Mouse (Mus musculus) hindlimb bud, embryonic 11.5 days (tissue): Measurements from ENCODE around the gene Bcas2.
"Not testable (repeated sequence)": the region's sequence is repeated elsewhere in the genome, so short reads cannot be mapped to it uniquely, and the experiment has no call there.

ENCODE experiments used
- DNase-seq: peaks from one replicate; pipeline ENCODE4 v3.0.0-alpha.2; 2012; ENCODE audit warnings: low read depth, low spot score; ENCODE audit errors: extremely low spot score

The Bcas2 gene

DNA sequence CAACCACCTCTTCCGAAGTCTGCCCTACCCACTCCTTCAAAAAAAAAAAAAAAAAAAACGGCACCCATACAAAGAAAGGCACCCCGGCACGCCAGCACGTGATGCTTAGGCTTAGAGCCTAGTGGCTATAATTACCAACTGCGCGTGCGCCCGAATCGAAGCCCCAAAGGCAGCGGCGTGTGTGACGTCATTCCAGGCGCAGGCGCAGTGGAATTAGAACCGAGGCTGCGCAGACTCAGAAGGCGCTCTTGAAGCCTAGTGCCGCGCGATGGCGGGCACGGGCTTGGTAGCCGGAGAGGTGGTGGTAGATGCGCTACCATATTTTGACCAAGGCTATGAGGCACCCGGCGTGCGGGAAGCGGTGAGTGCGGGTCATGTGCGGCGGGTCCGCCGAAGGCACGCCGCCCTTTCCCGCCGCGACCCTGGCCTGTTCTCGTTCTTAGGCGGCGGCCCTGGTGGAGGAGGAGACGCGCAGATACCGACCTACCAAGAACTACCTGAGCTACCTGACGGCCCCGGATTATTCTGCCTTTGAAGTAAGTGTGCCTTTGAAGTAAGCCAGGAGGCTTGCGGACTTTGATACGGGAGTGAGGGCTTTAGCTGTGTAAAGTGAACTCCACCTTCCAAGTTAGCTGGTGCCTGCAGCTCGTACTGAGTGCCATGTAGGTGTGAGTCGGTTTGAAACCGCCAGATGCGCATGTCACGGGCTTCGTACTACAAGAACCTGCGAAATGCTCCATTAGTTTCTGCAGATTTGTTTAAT lies at the start of gene Bcas2:
Gene Bcas2, plus strand, starts transcription at position 151 of the 763 bp plus-strand sequence.
- peak; percentile 86 for DNase-seq

DNA sequence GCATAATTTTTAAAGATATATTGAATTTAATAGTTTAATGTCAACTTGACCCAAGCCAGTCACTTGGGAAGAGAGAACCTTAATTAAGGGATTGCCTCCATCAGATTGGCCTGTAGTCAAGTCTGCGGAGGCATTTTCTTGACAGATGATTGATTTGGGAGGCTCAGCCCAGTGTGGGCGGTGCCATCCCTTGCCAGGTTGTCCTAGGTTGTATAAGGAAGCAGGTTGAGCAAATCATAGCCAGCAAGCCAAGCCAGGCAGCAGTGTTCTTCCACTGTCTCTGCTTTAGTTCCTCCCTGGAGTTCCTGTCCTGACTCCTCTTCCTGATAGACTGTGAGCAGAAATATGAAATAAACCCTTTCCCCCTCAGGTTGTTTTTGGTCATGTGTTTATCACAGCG lies 47.8 kb upstream of the Bcas2 start:
- no peak for DNase-seq

DNA sequence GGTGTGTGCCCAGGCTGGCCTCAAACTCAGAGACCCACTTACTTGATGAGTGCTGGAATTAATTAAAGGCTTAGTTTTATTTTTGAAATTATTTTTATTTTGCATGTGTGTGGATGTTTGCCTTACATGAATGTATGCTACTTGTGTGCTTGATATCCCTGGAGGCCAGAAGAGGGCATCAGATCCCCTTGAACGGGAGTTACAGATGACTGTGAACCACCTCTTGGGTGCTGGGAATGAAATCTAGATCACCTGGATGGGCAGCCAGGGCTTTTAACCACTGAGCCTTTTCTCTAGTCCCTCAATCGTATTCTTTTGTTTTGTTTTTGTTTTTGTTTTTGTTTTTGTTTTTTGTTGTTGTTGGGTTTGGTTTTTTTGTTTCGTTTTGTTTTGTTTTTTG lies 45.3 kb upstream of the Bcas2 start:
- DNase-seq, result no peak

DNA sequence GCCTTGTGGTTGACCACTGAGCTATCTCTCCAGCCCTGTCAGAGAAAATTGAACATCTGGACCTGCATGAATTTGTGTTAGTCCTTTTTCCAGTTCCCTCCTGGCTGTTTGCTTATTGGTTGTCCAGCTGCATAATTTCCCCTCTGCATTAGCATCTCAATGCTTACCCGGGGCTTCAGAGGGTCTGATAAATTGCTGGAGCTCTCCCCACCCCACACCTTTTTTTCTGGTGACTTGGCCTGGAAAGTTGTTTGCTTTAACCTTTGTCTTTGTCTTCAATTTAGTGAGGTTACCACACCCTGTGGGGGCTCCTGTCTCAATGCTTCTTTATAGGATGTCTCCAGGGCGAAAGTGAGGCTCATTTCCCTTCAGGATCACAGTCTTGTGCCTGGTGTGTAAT lies 44.3 kb upstream of the Bcas2 start:
- DNase-seq, result no peak

DNA sequence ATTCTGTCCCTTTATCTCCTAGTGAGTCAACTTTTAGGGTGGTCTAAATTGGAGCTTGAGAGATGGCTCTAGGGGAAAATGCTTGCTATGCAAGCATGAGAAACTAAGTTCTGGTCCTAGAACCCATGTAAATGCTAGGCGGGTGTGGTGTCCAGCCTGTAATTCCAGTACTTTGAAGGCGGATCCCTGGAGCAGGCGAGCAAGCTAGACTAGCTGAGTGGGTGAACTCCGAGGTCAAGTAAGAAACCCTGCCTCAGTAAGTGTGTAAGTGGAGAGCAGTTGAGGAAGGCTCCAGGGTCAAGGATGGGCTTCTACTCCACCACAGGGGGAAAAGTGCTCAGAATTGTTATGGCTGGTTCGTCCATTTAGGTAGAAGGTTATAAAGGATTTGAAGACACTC lies 43.7 kb upstream of the Bcas2 start:
- no peak for DNase-seq

DNA sequence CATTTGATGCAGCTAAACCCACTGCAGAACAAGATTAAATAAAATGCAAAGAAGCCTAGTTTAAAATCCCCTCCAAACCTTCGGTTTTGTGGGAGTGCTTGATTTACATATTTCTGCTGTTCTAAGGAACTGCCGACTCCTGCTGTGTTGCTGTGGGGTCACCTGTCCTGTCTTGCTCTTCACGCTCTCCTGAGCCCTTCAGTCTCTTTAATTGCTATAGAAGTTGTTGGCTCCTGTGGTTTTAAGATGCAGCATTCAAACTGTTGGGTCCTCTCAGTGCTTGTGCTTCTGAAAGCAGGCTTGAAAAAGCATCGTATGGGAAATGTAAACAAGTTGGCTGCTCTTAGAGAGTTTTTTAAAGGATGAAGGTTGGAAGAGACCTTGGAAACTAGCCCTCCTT lies 43.2 kb upstream of the Bcas2 start:
- no peak for DNase-seq

DNA sequence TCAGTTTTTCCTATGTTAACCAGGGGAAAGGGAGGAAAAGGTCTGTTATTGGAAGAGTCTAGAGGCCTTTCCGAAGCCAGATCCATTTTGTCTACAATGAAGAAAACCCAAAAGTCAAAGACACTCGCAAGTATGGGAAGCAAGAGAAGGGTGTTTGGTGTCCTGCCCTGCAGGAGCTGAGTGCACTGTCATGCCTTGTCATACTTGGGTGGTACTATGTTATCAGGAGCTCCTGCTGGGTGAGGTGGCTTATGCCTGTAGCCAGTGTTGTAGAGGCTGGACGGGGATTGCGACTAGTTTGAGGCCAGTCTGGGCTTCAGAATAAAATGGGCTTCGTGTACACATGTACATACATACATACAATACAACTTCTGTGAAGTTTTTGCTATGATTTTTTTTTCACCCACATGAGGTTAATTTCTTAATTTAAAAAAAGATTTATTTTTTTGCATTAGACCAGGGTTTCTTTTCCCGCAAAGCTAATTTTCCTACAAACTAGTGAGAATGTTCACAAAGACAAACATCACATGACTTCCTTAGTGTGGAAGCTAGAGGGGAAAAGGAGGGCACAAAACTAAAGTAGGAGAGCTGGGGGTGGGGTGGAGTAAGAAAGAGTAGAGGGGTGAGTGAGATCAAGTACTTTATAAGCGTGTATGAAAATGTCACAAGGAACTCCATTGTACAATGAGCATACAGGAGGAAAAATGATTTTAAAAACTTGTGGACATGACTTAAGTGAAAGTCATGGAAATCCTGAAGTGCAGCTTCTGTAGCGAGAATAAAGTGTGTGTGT lies 41.9 kb upstream of the Bcas2 start:
- no peak for DNase-seq

DNA sequence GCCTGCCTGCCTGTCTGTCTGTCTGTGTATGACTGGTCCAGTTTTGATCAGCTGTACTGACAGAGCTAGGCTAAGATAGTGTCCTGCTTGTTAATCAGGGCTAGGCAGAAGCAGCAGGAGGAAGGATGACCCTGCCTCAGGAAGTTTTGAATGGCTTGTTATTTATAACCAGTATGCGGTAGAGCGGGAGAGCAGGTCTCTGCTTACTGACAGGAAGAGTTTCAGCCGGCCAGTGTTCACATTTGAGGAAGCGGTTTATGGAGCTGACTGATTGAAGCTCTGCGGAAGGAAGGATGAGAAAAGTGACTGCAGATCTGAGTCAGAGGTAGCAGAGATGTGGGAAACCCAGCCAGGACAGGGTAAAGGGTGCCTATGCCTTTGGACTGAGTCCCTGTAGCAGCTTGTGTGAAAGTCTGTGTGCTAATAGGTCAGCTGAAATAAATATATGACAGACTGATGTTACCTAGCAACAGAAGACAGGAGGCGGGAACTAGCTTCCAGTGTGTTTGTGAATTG lies 41.2 kb upstream of the Bcas2 start:
- DNase-seq, result no peak

DNA sequence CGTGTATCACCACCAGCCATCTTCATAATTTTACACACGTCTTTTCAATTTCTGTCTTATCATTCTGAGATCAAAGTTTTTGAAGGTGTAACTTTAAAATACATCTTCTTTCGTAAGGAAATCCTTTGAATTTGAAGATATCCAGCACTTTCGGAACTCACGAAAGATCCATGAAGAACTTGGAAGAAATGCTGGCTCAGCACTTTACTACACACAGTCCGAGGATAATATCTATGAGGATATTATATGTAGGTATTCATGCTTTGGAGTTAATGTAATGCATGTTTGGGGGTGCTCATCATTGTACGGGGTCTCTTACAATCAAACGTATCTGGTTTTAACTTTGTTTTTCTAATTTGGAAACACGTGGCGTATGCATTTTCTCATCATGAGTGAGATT lies 38.4 kb upstream of the Bcas2 start:
- DNase-seq, result no peak

DNA sequence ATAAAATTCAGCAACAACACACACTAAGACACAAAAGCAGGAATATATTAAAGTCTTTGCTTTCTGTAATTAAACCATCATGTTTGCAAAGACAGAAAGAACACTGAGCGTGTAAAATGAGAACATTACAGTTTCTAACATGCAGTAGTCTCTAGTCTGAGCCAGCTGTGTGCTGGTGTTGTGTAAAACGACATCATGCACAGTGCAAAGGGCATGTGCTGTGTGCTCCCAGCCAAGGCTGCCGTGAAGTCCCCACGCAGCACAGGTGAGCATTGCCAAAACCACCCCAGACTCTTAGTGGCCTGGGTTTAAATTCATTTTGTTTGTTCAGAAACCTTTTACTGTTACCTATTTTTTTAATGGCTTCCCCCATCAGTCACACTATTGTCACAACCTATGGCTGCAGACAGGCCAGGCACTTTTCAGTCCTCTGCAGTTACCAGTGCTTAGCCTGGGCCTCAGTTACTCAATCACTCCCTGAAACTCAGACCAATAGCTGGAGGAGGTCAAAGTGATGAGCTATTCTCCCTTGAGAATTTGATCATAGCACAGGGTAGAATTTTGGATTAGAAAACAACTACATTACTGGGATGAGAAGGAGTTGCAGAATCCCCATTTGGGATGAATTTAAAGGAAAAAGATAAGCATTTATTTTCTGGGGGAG lies 34.9 kb upstream of the Bcas2 start:
- DNase-seq, result no peak

DNA sequence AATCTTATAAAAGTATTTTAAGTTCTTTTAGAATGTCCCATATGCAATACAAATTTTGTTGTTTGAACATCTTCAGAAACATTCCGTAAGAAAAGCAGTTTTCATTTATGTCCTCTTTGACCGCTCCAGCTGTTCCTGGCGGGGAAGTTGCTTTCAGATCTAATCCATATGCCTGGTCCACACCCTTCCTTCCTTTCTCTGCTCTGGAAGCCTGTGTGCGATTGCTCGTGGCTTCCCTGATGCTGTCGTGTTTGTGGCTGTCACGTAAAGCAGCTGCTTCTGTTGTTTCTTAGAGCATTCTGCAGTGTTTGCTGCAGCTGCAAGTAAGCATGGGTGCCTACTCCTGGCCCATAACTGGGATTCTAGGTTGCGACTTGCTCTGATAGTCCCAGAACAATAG lies 32.4 kb upstream of the Bcas2 start:
- DNase-seq, result no peak

DNA sequence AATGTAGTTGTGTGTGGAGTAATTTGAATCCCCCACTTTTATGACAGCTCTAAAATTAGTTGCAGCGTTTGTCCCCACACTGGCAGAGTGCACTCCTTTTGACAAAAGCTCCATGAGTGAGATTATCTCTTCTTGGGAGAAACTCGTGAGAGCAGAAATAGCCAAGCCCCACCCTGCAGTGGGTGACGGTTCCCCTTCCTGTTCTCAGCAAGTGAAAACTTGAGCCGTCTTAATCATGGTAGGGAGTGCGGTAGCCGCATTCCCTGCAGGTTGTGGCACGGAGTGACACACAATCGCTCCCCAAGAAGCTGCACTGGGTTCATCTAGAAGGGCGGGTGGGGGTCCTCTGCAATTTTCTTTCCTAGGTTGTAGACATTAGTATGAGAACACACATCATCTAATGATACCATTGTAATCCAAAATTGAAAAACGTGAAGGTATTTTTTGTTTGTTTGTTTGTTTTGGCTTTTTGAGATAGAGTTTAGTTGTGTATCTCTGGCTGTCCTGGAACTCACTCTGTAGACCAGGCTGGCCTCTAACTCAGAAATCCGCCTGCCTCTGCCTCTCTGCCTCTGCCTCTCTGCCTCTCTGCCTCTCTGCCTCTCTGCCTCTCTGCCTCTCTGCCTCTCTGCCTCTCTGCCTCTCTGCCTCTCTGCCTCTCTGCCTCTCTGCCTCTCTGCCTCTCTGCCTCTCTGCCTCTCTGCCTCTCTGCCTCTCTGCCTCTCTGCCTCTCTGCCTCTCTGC lies 31.2 kb upstream of the Bcas2 start:
- DNase-seq, result not testable (repeated sequence)

DNA sequence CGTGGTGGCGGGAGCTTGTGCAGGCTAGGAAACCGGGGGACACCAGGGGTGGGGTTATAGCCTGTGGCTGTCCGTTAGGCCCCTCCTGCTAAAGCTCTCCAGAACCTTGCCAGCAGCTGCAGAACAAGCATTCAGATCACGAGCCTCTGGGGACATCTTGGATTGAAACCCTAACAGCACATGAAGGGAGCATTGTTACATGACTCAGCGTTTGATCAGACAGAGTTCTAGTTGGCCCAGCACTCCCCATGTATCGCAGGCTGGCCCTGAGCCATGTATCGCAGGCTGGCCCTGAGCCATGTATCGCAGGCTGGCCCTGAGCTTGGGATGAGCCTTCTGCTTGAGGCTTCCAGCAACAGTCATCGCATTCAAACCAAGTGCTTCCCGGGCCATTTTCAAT lies 30.2 kb upstream of the Bcas2 start:
- no peak for DNase-seq

DNA sequence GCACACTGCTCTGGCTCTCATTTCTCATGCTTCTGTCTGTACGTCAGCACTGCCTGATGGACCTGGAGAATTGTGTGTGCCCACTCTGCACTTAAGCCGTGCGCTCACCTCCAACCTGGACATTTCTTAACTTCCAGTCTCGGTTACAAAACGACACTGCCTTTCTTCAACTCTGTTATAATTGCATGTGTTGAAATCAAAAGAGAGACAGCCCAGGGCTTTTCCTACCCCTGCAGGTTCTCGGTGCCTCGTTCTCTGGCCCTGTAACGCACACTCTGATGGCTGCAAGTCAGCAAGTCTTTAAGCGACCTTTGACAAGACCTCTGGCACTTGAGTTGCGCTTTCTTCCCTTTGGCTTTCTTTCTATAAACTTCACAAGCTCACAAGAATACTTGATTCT lies 29.1 kb upstream of the Bcas2 start:
- DNase-seq, result no peak

DNA sequence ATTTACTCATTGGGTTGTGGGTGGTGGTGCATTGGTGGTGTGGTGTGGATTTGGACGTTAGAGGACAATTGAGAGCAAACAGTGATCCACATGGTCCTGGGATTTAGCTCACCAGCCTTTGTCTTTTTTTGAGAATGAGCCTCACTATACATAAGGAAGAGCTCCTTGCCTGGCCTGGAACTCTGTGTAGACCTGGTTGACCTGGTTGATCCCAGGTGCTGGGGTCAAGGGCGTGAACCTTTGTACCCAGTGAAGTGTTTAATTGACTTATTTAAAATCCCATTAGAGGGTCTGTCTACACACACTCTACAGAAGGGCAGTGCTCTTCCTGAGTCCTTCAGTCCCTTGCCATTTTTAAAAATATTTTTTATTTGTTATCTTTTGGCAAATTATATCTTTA lies 26.1 kb upstream of the Bcas2 start:
- no peak for DNase-seq

DNA sequence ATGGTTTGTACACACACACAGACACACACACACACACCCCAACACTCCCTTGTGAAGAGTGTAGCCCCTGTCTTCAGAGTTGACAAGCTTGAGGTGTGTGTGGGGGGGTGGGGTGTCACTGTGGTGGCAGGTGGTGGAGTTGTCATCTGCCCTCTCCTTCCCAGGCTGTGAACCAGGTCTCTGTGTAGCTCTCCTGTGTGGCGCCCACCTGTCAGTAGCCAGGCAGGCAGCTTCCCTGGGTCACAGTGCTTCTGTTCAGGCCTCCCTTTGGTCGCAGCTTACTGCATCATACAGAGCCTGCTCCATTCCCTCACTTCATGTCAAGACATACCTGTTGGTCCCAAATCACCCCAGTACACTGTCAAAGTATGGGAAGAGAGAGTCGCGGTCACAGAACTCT lies 25.7 kb upstream of the Bcas2 start:
- DNase-seq, result no peak

DNA sequence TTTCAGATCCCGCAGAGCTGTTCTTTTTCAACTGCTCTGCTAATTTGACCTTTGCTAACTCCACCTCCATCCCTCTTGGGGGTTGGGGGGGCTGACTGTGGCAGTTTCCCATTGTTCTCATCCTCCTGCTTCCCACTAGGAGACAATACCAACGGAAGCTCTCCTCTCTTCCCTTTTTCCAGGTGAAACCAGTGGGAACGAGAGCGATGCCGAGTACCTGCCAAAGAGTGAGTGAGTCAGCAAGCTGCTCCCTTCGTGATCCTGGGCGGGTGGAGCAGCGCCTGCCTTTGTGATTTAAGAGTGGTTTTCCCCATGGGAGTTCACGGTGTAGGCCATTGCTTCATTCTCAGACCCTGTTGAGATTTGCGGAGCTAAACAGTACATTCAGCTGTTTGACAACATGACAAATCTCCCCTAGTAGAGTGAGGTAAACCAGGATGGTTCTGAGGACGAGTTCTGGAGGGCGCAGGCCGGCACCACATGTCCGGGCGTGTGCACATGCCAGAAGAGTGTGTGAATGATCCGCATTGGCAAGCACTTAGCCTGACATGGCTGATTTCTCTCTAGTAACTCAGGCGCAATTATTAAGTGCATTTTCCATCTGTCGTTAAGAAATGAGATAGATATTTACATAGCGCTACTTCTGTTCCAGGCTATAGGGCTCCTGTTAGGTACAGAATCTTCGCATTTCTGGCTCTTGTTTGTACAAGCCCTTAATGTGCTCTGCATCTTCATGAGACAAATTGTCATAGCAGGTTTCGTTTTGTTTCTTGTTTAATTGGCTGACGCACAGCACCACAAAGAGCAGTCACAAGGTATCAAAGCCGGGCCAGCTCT lies 24.9 kb upstream of the Bcas2 start:
- DNase-seq, result no peak

DNA sequence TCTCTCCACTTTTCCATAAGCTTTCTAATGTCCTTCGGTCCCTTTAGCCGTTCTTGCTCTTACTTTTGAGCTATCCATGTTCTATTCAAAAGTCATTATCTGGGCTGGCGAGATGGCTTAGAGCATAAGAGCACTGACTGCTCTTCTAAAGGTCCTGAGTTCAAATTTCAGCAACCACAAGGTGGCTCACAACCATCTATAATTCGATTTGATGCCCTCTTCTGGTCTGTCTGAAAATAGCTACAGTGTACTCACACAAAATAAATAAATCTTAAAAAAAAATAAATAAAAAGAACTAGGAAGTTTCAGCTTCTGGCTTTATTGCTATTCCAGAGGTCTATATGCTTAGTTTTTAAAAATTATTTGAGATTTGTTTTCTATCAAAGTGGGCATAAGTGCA lies 23.7 kb upstream of the Bcas2 start:
- DNase-seq, result no peak

DNA sequence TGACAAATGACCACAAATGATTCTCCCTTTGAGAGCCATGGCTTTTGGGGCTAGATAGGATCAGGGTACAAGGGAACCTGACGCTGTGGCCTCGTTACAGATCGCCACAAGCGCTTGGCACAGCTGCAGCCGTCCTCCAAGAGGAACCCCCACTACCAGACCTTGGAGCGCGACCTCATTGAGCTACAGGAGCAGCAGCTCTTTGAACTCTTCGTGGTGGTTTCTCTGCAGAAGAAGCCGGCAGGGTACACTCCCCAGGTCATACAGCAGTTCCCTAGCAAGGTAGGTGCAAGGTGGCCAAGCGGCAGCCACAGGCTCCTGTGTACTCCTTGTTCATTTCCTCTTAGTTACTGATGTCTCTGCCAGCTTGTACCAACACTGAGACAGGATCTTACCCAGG lies 22.5 kb upstream of the Bcas2 start:
- no peak for DNase-seq

DNA sequence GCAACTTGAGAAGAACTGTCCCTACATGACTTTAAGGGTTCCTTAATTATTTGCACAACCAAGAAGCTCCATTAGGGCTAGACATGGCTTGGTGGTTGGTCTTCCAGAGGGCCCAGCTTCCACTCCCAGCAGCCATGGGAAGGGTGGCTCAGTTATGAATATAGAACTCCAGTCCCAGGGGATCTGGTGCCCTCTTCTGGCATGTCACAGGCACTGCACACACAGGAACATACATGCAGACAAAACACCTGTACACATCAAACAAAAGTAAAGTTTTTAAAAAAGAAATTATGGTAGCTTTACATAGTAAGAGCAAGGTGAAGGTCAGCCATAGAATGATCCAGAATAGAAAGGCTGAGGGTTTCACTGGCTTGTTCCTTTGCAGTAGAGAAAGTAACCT lies 17.7 kb upstream of the Bcas2 start:
- no peak for DNase-seq
